Comparison of ENCODE assay signal across 19 mouse cellular contexts in genomic region chr1:90246800-90247199, GRCm38 (mm10). TPM values are rescaled to one million over a fixed set of nuclear protein-coding genes. Genes with fewer than 3 reads are reported as not detected.
DNase-seq lines count a peak whose midpoint lies in the region; ATAC-seq and TF ChIP-seq lines count a peak whose summit lies in the region.
"Had no signal": no experiment of that assay in that cellular context is flagged by ENCODE, and none has a peak within 500 bp of the region (broad histone marks: within the 10 kb centered on the region; RNA-seq: fewer than 3 reads in every experiment).

No protein-coding gene starts in this region.

- intact Hi-C loops in left cerebral cortex, adult 2 months (cut with DNase I) = no loop called here

- no peaks in the 10 kb centered on the region for H3K27me3 ChIP-seq in forebrain, embryonic 10.5 days (ENCODE audit: poor library complexity, severe bottlenecking)
- no peaks in the 10 kb centered on the region for H3K27me3 ChIP-seq in forebrain, embryonic 15.5 days
- H3K27me3 ChIP-seq in midbrain, embryonic 12.5 days = no peaks in the 10 kb centered on the region
- no peaks in the 10 kb centered on the region for H3K27me3 ChIP-seq in midbrain, postnatal 0 days (ENCODE audit: insufficient read depth, low read length)
- no peaks in the 10 kb centered on the region for H3K27me3 ChIP-seq in forebrain, embryonic 14.5 days (replicated peaks; ENCODE audit: control insufficient read depth, insufficient read depth, low read length)
- H3K27me3 ChIP-seq: hindbrain, embryonic 12.5 days; midbrain, embryonic 13.5 days had no signal

- no peak for TF ChIP-seq CTCF in midbrain, postnatal 0 days (IDR thresholded peaks at IDR 0.05)
- no peak for TF ChIP-seq CTCF in left cerebral cortex, adult 2 months (IDR thresholded peaks at IDR 0.05)

- no peak overlapping the region for H3K4me2 ChIP-seq in forebrain, embryonic 15.5 days (replicated peaks)
- no peak overlapping the region for H3K4me2 ChIP-seq in midbrain, embryonic 12.5 days (replicated peaks)
- no peak overlapping the region for H3K4me2 ChIP-seq in midbrain, postnatal 0 days (ENCODE audit: low read depth, low read length, poor library complexity, severe bottlenecking)
- H3K4me2 ChIP-seq in forebrain, embryonic 14.5 days (ENCODE audit: low read length) = no peak overlapping the region
- H3K4me2 ChIP-seq: hindbrain, embryonic 12.5 days; midbrain, embryonic 13.5 days had no signal

- H3K27ac ChIP-seq in forebrain, embryonic 10.5 days = peak overlapping the region; percentile 72
- no peak overlapping the region for H3K27ac ChIP-seq in forebrain, embryonic 15.5 days (replicated peaks)
- 0 out of 2 replicates have a peak overlapping the region, but pooled peaks have one; percentile 17 for H3K27ac ChIP-seq in midbrain, embryonic 12.5 days (replicated peaks)
- H3K27ac ChIP-seq in midbrain, postnatal 0 days (ENCODE audit: low read depth, low read length) = no peak overlapping the region
- no peak overlapping the region for H3K27ac ChIP-seq in left cerebral cortex, adult 2 months
- no peak overlapping the region for H3K27ac ChIP-seq in forebrain, embryonic 14.5 days (ENCODE audit: low read depth, low read length)
- H3K27ac ChIP-seq: hindbrain, embryonic 12.5 days; midbrain, embryonic 13.5 days had no signal

- H3K4me1 ChIP-seq in forebrain, embryonic 10.5 days = peaks cover 62% of the 10 kb centered on the region
- H3K4me1 ChIP-seq in forebrain, embryonic 15.5 days = peaks cover 10% of the 10 kb centered on the region
- H3K4me1 ChIP-seq in midbrain, embryonic 12.5 days = peaks cover 27% of the 10 kb centered on the region
- no peaks in the 10 kb centered on the region for H3K4me1 ChIP-seq in midbrain, postnatal 0 days (ENCODE audit: insufficient read depth, low read length)
- peaks cover 11% of the 10 kb centered on the region; the same call in 1 of the 2 replicates for H3K4me1 ChIP-seq in forebrain, embryonic 14.5 days (ENCODE audit: control insufficient read depth, insufficient read depth, low read length)

- 66% methylated on average over 1 of the region's 1 CpGs for WGBS in forebrain, embryonic 10.5 days
- WGBS in forebrain, embryonic 15.5 days = 80% methylated on average over 1 of the region's 1 CpGs
- 68% methylated on average over 1 of the region's 1 CpGs for WGBS in midbrain, embryonic 12.5 days
- 65% methylated on average over 1 of the region's 1 CpGs for WGBS in midbrain, postnatal 0 days
- WGBS in forebrain, embryonic 14.5 days = 61% methylated on average over 1 of the region's 1 CpGs

- no peak overlapping the region for H3K4me3 ChIP-seq in forebrain, embryonic 10.5 days
- H3K4me3 ChIP-seq in forebrain, embryonic 15.5 days = no peak overlapping the region
- no peak overlapping the region for H3K4me3 ChIP-seq in midbrain, embryonic 12.5 days
- no peak overlapping the region for H3K4me3 ChIP-seq in midbrain, postnatal 0 days (ENCODE audit: low read depth, low read length)
- H3K4me3 ChIP-seq in left cerebral cortex, adult 2 months = no peak overlapping the region
- no peak overlapping the region for H3K4me3 ChIP-seq in forebrain, embryonic 14.5 days (ENCODE audit: low read depth, low read length)
- H3K4me3 ChIP-seq: hindbrain, embryonic 12.5 days; midbrain, embryonic 13.5 days had no signal

- ATAC-seq in forebrain, embryonic 15.5 days (replicated peaks) = no peak
- no peak for ATAC-seq in midbrain, embryonic 12.5 days (ENCODE audit: low FRiP score, low read depth)
- ATAC-seq in midbrain, postnatal 0 days (ENCODE audit: low FRiP score) = no peak
- ATAC-seq in megakaryocyte progenitor cell, adult 5-6 weeks (replicated peaks; ENCODE audit: poor library complexity) = peak; percentile 54
- ATAC-seq in forebrain, embryonic 14.5 days = no peak
- ATAC-seq: inflammation-experienced regulatory T-cells, adult 6 months had no signal

- no peaks in the 10 kb centered on the region for H3K36me3 ChIP-seq in forebrain, embryonic 10.5 days (replicated peaks)
- no peaks in the 10 kb centered on the region for H3K36me3 ChIP-seq in forebrain, embryonic 15.5 days
- H3K36me3 ChIP-seq in midbrain, embryonic 12.5 days = no peaks in the 10 kb centered on the region
- H3K36me3 ChIP-seq in midbrain, postnatal 0 days (ENCODE audit: insufficient read depth, low read length) = no peaks in the 10 kb centered on the region
- no peaks in the 10 kb centered on the region for H3K36me3 ChIP-seq in forebrain, embryonic 14.5 days (ENCODE audit: control insufficient read depth, insufficient read depth, low read length)
- H3K36me3 ChIP-seq: hindbrain, embryonic 12.5 days; midbrain, embryonic 13.5 days had no signal

- H3K9ac ChIP-seq in forebrain, embryonic 15.5 days (replicated peaks) = no peak overlapping the region
- no peak overlapping the region for H3K9ac ChIP-seq in midbrain, embryonic 12.5 days (replicated peaks)
- H3K9ac ChIP-seq in midbrain, postnatal 0 days (replicated peaks; ENCODE audit: low read length, poor library complexity, severe bottlenecking) = no peak overlapping the region
- no peak overlapping the region for H3K9ac ChIP-seq in forebrain, embryonic 14.5 days (ENCODE audit: low read length)
- H3K9ac ChIP-seq: hindbrain, embryonic 12.5 days; midbrain, embryonic 13.5 days had no signal

- H3K9me3 ChIP-seq in forebrain, embryonic 10.5 days = no peaks in the 10 kb centered on the region
- no peaks in the 10 kb centered on the region for H3K9me3 ChIP-seq in forebrain, embryonic 15.5 days
- H3K9me3 ChIP-seq in midbrain, embryonic 12.5 days = no peaks in the 10 kb centered on the region
- no peaks in the 10 kb centered on the region for H3K9me3 ChIP-seq in midbrain, postnatal 0 days (ENCODE audit: low read length)
- H3K9me3 ChIP-seq in forebrain, embryonic 14.5 days (replicated peaks; ENCODE audit: control insufficient read depth, low read length) = no peaks in the 10 kb centered on the region
- H3K9me3 ChIP-seq: hindbrain, embryonic 12.5 days; midbrain, embryonic 13.5 days had no signal

- no peak for DNase-seq in forebrain, embryonic 10.5 days (ENCODE audit: extremely low spot score, low spot score)
- DNase-seq in midbrain, postnatal 0 days (ENCODE audit: low spot score) = no peak
- DNase-seq in liver = peak; percentile 70
- no peak for DNase-seq in left cerebral cortex, adult 2 months (ENCODE audit: extremely low spot score in 1 of 2, low spot score in 2 of 2)
- no peak for DNase-seq in forebrain, embryonic 14.5 days (ENCODE audit: low spot score)
- DNase-seq: cerebellum, adult 11-12 months; cerebellum, postnatal 25 days; gastrocnemius, postnatal 14 days; kidney, postnatal 4 days; lung, postnatal 10 days; retina, postnatal 1 day; thymus, postnatal 25 days had no signal

RNA-seq across cellular contexts. Expression of gene Ackr3, which starts 43.0 kb away (rescaled TPM):
- 19.3 and 21.5 TPM in 2 replicates for polyA plus RNA-seq in forebrain, embryonic 10.5 days (2016; fragmentation: Nextera tagmentation; extraction: Ambion mirVana)
- polyA plus RNA-seq in forebrain, embryonic 15.5 days (2015; fragmentation: Nextera tagmentation; extraction: Ambion mirVana) = 23.7 and 23.8 TPM in 2 replicates
- 26.6 and 27.4 TPM in 2 replicates for polyA plus RNA-seq in midbrain, embryonic 12.5 days (2016; fragmentation: Nextera tagmentation; extraction: Ambion mirVana)
- 7.9 and 9.6 TPM in 2 replicates for total RNA-seq in midbrain, postnatal 0 days (2014; rRNA removed)
- polyA plus RNA-seq in midbrain, postnatal 0 days (2015; fragmentation: Nextera tagmentation; extraction: Ambion mirVana) = 4.5 and 5.7 TPM in 2 replicates
- not detected in 2 replicates for total RNA-seq in megakaryocyte progenitor cell, adult 5-6 weeks (2015)
- not detected in 2 replicates for total RNA-seq in megakaryocyte progenitor cell, adult 5-6 weeks (2017)
- total RNA-seq in left cerebral cortex, adult 2 months (2021) = 1 to 10 TPM; 7.4 to 9.9 TPM
- polyA plus RNA-seq in forebrain, embryonic 14.5 days (2014; fragmentation: Nextera tagmentation; extraction: Ambion mirVana) = 33.5 and 40.2 TPM in 2 replicates
- total RNA-seq: MEL had no signal

Comparison
In these comparisons a context has a peak if more than half of its experiments do, and no peak if none do; other contexts are left out.
1. H3K27ac ChIP-seq: peak in forebrain, embryonic 10.5 days (single experiment) and midbrain, embryonic 12.5 days (single experiment); none in forebrain, embryonic 15.5 days (single experiment), midbrain, postnatal 0 days (single experiment), left cerebral cortex, adult 2 months (single experiment) and forebrain, embryonic 14.5 days (single experiment).